Mouse (Mus musculus): ENCODE measurements at regions not wholly inside any gene's neighbourhood (a gene's known extent, or its start where the extent isn't known, plus 50 kb on each side); places are given as distances from the start of the nearest gene placed in this dataset.

DNA sequence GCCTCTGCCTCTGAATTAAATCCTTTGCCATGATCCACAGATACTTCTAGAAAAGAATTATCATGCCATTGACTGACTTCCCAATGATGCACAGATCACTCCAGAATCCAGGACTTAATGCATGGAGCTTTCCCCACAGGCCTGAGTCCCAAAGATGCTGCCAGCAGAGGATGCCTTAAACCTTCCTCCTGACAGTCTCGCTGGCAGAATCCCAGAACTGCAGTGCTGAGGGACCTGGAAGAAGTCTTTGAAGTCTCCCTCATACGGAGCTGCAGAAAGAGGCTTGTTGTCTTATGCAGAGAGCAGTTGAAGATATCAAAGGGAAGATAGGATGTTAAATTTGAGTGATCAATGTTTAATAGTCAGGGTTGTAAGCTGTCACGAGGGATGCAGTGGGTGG lies 233.8 kb upstream of the Zmiz1 start:
- DNase-seq (ENCODE audit: low spot score in 2 of 2), result no peak

DNA sequence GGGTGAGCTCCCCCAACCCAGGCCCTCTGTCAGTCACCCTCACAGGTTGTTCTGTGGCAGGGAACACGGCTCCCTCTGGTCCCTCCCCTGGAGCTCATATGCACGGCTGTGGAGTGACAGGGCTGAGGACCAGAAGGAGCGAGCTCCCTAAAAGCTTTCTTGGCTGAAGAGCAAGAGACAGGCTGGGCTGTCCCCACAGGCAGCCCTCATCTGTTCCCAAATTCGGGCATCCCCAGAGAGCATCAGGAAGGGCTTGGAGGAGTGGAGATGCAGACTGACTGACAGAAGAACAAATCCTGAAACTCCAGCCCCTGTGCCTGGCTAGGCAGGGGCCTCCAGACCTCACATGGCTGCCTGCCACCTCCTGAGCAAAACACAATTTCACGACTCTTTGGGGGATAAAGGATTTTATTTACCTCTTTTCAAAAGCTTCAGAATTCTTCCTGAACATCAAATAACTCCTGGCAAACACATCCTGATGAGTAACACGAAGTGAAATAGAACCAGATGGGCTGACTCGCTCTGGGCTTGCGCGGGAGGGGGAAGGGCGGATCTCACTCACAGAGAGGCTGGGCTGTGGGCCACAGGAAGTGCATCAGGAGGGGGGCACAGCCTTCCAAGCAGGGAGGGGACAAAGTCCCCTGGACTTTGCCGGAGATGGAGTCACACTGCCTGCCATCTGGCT lies 232.7 kb upstream of the Zmiz1 start:
- DNase-seq (ENCODE audit: low spot score in 2 of 2), result peak; percentile 18 to 39

DNA sequence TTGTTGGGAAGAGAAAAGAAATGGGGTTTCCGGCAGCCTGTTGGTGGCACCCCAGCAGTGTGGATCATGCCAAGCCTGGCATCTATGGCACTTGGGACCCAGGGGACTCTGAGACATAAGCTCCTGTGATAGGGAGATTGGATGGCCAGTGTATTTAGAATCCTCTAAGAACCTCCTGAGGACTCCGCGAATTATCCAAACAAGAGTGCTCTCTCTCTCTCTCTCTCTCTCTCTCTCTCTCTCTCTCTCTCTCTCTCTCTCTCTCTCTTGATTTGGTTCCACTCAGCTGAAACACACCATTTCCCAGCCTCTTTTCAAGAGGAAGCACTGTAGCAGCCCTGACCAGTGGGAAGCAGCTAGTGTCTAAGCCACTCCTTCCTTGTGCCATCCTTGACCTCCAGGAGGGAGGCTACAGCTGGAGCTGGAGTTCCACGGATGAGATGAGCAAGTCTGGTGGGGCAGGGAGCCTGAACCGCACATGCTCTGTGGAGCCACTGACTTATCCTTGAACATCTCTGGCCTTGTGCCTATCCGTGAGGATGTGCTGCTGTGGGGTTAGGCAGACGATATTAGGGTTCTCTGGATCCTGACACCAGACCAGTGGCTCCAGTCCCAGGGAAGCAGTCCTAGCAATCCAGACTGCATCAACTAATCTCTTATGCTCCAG lies 232.0 kb upstream of the Zmiz1 start:
- no peak for DNase-seq (ENCODE audit: low spot score in 2 of 2)

DNA sequence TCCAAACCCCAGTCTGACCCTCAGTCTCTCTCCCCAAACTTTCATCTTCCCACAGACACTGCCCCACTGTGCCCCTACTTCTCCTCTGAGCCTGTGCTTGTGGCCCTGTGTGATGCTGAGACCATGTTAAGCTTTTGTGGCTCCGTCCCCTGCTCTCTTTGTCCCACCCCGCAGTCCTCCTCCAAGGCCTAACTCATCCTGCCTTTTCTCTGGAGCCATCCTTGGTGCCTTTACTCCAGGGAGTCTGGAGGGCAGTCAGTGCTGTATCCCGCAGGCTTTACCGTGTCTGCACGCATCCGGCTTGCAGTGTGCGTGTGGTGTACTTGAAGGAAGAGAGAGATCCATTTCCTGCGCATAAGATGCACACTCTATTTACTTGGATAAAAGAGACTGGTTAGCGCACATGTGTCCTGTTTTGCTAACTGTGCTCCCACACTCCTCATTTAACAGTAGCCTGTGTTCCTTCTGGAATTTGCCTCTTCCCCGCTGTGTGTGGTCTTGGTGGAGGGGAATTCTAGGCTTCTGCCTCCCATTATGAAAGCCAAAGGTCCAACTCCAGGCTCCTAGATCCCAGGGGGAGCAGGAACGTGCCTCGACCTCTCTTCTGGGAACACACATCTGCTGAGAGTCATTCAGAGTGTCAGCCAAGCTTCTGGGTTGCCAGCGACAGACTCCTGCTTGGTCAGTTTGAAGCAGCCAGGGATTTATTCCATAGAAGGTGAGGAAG lies 230.5 kb upstream of the Zmiz1 start:
- DNase-seq (ENCODE audit: low spot score in 2 of 2), result no peak

DNA sequence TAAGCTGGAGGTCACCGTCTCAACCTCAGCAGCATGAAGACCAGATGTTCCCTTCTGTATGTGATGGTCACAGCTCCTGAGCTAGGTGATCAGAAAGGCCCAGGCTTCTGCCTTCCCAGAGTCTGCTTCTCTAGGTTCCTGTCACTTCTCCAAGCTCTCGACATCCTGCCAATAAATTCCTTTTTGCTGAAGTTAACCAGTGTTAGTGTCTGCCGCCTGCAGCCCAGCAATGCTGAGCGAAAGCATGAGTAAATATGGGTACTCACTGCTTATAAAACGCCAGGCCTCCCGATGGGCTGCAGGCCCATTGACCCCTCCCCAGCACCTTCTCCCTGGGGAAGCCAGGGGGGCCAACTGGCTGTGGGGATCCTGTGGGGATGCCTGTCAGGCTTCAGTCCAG lies 229.4 kb upstream of the Zmiz1 start:
- DNase-seq (ENCODE audit: low spot score in 2 of 2), result no peak

DNA sequence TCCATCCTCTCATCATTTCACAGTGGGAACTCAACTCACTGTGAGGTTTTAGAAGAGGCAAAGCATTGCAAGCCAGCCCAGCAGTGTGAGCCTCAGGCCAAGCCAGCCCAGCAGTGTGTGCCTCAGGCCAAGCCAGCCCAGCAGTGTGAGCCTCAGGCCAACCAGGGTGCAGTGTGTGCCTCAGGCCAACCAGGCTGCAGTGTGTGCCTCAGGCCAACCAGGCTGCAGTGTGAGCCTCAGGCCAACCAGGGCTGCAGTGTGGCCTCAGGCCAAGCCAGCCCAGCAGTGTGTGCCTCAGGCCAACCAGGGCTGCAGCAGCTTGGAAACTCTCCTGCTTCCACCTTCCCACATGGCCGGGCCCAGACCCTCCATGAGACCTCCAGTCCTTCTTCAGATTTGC lies 227.1 kb upstream of the Zmiz1 start:
- no peak for DNase-seq (ENCODE audit: low spot score in 2 of 2)

DNA sequence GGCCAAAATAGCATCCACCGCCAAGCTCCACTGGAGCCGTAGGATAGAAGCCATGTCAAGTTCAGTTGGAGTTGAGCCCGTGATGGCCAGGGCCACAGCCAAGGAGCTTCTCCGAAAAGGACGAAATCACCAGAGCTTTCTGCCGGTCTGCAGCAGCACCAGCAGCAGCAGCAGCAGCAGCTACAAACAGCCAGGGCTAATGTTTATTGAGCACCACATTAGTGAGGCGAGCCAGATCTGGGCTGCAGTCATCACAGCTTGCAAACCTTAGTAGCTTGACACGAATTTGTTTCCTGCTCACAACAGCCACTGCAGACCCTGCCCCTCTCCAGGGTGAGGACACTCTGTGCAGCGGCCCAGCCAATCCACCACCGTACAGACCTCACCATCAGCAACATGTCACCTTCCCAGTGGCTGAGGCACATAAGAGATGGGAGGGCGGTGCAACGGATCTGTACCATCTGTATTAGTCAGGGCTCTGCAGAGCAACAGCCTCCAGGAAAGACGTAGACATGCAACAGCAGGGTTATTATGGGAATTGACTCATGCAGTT lies 222.5 kb upstream of the Zmiz1 start:
- DNase-seq (ENCODE audit: low spot score in 2 of 2), result no peak

DNA sequence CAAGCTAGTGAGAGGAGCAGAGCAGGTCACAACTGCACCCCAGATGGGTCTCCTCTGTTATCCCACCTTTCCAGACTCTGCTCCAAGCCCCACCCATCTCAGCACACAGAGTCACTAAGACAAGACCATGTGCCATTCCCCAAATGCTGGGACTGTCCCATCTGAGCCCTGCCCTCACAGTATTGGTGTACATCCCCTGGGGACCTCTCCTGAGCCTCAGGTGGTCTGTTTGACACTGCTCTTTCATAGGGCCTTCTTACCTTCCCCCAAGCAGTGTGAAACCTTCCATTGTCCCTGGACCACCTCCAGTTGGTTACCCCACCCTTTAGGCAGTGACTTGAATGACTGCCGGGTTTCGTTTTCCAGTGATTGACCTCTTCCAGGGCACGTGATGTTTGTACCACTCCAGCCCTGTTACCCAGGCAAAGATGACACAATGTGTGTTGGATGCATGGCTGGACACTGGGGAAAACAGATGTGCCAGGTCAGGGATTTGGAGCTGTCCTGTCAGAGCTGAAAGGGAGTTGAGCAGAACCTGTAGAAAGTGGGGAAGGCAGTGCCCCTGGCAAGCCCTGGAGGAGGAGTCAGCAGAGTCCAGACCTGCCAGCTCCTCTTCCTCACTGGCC lies 219.5 kb upstream of the Zmiz1 start:
- no peak for DNase-seq (ENCODE audit: low spot score in 2 of 2)

DNA sequence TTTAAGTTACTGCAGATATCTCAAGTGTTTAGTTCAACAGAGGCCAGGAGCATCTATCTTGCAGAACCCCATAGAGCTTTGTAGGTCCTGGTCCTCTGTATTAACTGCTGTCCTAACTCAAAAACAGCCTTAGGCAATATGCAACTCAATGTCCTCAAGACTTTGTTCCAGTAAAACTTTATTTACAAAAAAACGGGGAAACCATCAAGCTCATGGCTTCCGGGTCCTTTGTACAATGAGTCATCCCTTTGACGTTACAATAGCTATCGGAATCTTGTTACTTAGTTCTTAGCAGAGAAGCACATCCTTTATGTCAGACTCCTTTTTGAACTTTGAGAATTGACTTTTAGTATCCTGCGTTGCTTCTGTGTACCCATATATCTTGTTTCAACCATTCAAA lies 216.2 kb upstream of the Zmiz1 start:
- no peak for DNase-seq (ENCODE audit: low spot score in 2 of 2)

DNA sequence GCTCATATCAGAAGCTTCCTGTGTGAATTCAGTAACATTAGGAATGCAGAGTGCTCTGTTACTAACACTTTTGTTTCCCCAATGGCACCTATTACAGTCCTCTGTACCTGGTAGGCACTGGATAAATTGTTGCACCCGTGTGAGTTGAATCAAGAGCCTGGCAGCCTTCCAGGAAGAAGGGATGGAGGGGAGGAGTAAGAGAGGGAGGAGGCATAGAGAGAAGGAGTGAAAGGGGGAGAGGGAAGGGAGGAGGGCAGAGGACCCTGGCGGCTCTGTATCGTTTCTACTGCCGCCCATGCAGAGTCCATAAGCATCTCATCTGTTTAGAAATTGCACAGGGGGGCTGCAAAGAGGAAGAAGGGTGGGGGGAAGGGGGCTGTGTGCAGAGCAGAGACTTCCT lies 215.7 kb upstream of the Zmiz1 start:
- no peak for DNase-seq (ENCODE audit: low spot score in 2 of 2)

DNA sequence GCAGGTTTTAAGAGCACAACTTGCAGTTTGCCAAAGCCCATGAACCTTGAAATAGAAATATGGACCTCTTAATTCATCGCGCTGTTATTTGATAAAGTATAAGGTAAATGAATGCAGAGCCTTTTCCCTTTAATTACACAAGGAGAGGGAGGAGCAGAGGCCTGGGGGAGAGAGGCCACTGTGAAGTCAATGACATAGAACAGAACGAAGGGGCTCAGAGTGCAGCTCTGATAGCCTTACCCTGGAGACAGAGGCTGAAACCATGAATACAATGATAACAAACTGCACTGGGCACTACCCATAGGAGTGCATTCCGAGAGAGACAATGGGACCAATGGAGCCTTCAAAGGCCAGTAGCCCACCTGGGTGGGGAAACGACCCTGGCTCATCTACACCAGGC lies 215.3 kb upstream of the Zmiz1 start:
- DNase-seq (ENCODE audit: low spot score in 2 of 2), result no peak

DNA sequence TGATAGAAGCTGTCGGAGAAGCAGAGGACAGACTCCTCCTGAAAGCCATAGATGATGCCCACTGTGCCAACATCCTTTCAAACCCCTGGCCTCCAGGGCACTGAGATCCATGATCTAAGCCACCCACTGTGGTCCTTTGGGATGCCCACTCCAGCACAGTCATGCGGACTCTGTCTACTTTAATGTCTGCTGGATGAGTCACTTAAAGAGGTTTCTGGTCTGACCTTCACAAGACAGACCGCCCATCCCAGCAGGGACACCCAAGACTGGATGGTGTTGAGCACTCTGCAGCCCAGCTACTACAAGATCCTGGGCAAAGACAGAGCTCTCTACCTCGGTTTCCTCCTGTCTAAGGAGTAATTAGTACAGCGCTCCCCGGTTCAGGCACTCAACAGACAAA lies 214.1 kb upstream of the Zmiz1 start:
- no peak for DNase-seq (ENCODE audit: low spot score in 2 of 2)

DNA sequence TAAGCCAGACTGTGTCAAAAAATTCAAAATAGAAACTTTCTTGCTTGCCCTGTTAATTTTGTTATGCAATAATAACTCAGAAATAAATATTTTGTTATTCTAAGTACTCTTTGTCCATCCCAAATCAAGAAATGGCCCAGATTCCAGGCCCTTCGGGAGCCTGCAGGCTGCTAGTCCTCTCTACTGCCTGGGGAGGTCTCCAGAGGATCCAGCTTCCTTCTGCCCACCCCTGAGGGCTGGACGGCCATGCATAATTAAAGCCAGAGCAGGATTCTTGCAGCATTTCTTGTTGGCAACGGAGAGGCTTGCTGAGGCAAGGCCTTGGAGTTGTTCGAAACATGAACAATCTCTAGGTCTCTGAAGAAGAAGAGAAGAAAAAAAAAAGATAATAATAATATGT lies 213.3 kb upstream of the Zmiz1 start:
- DNase-seq (ENCODE audit: low spot score in 2 of 2), result no peak

DNA sequence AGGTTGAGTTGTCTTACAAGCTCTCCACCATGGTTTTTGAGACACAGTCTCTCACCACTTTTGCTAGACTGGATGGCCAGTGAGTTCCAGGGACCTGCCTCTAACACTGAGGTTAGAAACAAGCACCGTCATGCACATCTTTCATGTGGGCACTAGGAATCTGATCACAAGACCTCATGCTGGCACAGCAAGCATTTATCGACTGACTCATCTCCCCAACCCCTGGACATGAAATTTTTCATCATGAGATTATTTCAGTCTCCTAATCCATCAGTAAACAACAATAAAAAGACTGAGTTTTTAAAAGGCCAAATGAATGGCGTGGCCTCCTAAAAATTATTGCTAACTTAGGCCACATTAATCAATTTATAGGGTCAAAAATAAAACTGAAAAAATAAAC lies 210.0 kb upstream of the Zmiz1 start:
- no peak for DNase-seq (ENCODE audit: low spot score in 2 of 2)

DNA sequence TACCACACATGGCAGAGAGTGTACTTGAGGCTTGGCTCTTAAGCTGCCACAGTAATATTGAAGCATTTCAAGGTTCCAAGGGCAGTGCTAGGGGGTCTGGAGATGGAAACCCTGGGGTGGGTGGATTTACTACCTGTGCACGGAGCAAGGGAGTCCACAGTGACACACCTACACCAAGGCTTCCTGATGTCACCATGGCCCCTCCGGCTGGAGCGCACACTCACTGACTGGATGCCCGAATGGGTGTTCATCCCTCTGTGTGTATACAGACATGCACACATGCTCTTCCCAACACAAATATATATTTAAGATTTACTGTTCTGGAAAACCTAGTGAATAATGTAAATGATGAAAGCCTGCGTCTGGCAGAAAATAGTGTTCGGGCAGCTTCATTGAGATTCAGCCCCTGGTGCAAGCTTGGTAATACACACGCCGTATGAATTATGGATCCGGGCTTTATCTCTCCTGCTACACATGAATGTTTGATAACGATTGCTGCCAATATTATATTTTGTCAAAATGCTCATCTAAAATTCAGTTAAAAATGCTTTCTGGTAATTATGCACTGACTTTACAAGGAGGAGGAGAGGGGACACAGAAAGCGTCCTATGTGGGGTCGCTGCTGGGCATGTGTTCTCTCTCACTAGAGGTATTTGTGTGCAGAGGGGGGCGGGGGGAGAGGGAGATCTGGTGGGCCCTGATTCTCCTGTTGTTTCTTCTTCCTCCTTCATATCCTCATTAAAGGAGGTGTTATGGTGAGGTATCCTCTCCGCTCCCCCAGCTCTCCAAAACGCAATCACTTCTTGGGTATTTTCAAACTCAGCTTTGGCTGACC lies 205.8 kb upstream of the Zmiz1 start:
- no peak for DNase-seq (ENCODE audit: low spot score in 2 of 2)

DNA sequence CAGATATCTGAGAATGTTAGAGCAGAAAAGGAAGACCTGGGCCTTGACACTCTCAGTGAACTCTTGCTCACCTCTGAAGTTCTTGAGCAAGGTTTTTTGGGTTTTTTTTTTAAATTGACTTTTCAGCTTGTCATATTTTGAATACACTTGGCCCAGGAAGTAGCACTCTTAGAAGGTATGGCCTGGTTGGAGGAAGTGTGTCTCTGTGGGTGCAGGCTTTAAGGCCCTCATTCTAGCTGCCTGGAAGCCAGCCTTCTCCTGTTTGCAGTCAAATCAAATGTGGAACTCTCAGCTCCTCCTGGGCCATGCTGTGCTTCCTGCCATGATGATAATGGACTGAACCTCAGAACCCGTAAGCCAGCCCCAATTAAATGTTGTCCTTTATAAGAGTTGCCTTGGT lies 195.9 kb upstream of the Zmiz1 start:
- peak; percentile 15 to 29 for DNase-seq (ENCODE audit: low spot score in 2 of 2)

DNA sequence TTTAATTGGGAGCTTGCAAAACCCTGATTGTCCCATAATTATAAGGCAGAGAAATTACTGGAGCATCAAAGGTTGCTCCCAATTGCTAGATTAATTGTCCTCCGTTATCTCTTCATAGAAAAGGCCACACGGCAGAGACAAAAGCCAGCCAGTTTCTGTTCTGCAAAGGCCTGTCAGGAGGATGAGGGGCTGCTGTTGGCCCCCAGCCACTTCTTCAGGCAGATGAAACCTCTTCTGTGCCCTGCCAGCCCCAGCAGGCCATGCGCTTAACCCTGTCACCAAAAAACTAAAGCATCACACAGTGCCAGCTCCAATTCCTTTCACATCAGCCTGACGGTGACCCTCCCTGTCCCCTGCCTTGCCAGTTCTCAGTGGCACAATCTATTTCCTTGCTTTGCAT lies 192.1 kb upstream of the Zmiz1 start:
- no peak for DNase-seq (ENCODE audit: low spot score in 2 of 2)

DNA sequence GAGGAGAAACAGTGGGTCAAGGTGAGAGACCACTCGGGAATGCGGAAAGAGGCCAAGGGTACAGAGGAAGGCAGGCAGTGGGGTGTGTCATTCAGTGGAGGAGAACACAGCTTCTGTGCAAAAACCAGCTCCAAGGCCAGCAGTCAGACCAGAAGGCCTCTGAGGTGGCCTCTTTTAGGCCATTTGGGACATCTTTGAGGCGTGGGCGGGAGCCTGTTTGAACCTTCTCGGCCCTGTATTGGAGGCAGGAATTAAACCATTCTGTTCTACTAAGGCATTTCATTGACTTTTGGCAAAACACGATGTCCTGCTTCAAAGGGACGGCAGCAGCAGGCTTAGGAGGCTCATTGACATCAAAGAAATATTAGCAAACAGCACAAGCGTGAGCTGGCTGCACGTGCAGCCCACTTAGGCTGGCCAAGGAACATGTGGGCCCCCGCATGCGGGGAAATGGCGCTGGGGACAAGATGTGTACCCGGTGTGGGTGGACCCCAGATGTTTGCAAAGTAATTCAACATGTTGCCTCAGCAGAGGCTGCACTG lies 190.8 kb upstream of the Zmiz1 start:
- no peak for DNase-seq (ENCODE audit: low spot score in 2 of 2)

DNA sequence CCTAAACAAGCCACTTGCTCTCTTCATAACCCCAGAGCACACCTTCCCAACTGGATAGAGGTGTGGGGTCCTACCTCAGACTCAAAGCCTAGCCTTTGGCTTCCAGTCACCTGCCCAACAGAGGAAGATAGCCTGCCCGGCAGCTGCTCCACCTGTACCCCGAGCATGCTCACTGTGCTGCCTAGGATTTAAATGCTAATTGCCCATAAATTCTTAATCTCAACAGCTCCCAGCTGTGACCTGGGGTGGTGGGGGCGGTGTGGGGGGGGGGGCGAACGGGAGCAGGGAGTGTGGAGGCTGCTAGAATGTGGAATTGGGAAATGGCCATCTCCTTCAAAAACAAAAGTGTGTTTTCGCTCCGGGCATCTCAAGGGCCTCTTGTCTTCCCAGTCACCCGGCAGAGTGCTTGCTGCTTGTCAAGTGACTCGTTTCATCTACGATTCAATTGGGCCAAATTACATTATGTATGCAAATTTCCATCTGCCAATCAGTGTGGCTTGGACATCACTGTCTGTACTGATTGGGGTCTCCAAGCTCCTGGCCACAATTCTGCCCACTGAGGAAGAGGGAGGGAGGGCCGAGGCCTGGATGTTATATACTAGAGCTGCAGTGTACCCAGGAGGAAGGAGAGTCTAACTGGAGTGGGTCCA lies 188.6 kb upstream of the Zmiz1 start:
- DNase-seq (ENCODE audit: low spot score in 2 of 2), result no peak

DNA sequence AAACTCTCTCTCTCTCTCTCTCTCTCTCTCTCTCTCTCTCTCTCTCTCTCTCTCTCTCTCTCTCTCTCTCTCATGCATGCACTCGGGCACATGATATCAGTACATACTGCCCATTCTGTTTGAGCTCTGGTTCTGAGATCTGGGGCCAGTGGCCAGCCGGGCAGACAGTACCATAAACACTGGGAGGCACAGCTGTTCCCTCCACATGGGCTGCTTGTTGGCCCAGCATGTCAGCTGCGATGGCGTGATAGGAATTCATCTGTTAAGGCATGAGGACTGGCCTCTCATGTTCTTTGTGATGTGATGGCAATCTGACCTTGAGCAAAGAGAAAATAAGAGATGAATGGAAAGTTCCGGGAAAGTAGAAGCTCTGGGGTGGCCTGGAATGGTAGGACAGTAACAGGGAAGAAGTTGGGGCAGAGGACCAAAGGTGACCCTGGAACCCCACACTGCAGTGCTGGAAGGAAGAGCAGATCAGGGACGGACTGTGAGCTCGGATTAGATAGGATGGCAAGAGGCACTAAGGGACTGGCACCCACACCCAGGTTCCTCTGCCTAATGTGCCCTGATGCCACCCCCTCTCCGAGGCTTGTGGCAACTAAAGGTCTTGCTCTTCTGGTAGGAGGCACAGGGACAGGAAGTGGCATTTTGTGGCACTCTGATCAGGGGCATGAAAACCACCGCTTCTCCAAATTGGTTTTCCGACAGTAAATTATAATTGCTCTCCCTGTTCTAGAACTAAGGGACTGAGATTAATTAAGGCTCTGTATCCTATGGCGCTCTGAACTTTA lies 186.4 kb upstream of the Zmiz1 start:
- peak in 1 of 2 experiments; percentile 29 for DNase-seq (ENCODE audit: low spot score in 2 of 2)

Data from thymus, postnatal 10 days (tissue).